Mouse (Mus musculus) forebrain, embryonic 11.5 days (tissue): ENCODE measurements around the gene Als2cl. TPM values are rescaled to one million over a fixed set of nuclear protein-coding genes. Genes with fewer than 3 reads are reported as not detected.

Experiments used
- ATAC-seq: fragments of 200-750 bp; cut with Nextera tagmentation; replicated peaks from 2 replicates; pipeline ENCODE4 v1.8.0; 2017; ENCODE audit warnings: moderate TSS enrichment; ENCODE audit not compliant: low FRiP score
- DNase-seq: peaks from one replicate; pipeline ENCODE4 v3.0.0-alpha.2; 2017; ENCODE audit warnings: low spot score
- H3K27ac ChIP-seq: fragments of 300-500 bp; sonication (generic); 2 replicates; pipeline ENCODE4 v1.5.1; 2014; ENCODE audit warnings: low read depth, low read length
- H3K27me3 ChIP-seq: fragments of 300-500 bp; sonication (generic); 2 replicates; pipeline ENCODE4 v1.6.1; 2014; ENCODE audit warnings: mild to moderate bottlenecking, low read length, mixed read lengths; ENCODE audit not compliant: control insufficient read depth, insufficient read depth
- H3K36me3 ChIP-seq: fragments of 300-500 bp; sonication (generic); 2 replicates; pipeline ENCODE4 v1.6.1; 2014; ENCODE audit warnings: mild to moderate bottlenecking, low read length, moderate library complexity, mixed read lengths; ENCODE audit not compliant: control insufficient read depth, insufficient read depth
- H3K4me1 ChIP-seq: fragments of 300-500 bp; sonication (generic); replicated peaks from 2 replicates; pipeline ENCODE4 v1.6.1; 2014; ENCODE audit warnings: low read length, mixed read lengths; ENCODE audit not compliant: control insufficient read depth, insufficient read depth
- H3K4me2 ChIP-seq: fragments of 300-500 bp; sonication (generic); 2 replicates; pipeline ENCODE4 v1.6.1; 2014; ENCODE audit warnings: low read depth, mild to moderate bottlenecking, low read length, moderate library complexity, mixed read lengths; ENCODE audit not compliant: severe bottlenecking
- H3K4me3 ChIP-seq: fragments of 300-500 bp; sonication (generic); 2 replicates; pipeline ENCODE4 v1.5.1; 2014; ENCODE audit warnings: low read depth, low read length
- H3K9ac ChIP-seq: fragments of 300-500 bp; sonication (generic); 2 replicates; pipeline ENCODE4 v1.6.1; 2014; ENCODE audit warnings: low read length
- H3K9me3 ChIP-seq: fragments of 300-500 bp; sonication (generic); 2 replicates; pipeline ENCODE4 v1.6.1; 2016; ENCODE audit warnings: low read length, mixed read lengths; ENCODE audit not compliant: control insufficient read depth
- WGBS: fragments of 180-500 bp; shearing (Covaris S2); extraction: QIAGEN DNeasy Blood & Tissue Kit; methylation state at CpG from one replicate; pipeline ENCODE4 v1.1.7; 2014; 5-methylcytosine and 5-hydroxymethylcytosine counted together
- polyA plus RNA-seq: library from polyadenylated mRNA; unstranded; fragments of >200 nt; fragmentation: Nextera tagmentation; extraction: Ambion mirVana; gene quantifications from 2 replicates; pipeline ENCODE4 v1.2.1, GENCODE M21; 2014

The Als2cl gene
- polyA plus RNA-seq, 1 experiment from 2014 or later = 1.1 TPM

- 85% methylated on average over 7 of the region's 7 CpGs for WGBS
- DNase-seq (no peak), ATAC-seq (no peak)
- no peak overlapping the region for H3K9ac ChIP-seq
- H3K9me3 ChIP-seq = no peaks in the 10 kb centered on the region
- no peak overlapping the region for H3K4me2 ChIP-seq
- H3K27me3 ChIP-seq = peaks cover 6% of the 10 kb centered on the region; the same call in 1 of the 2 replicates
- H3K4me3 ChIP-seq = no peak overlapping the region
- 0 out of 2 replicates have a peak, but pooled peaks cover 3% of the 10 kb centered on the region for H3K4me1 ChIP-seq
- H3K36me3 ChIP-seq = no peaks in the 10 kb centered on the region
- no peak overlapping the region for H3K27ac ChIP-seq
These were observed 23.8 kb upstream of the Als2cl start for GRCm38 (mm10) chr9:110855903-110856302.

GRCm38 (mm10) chr9:110856920-110857319 lies 22.8 kb upstream of the Als2cl start:
- no peak overlapping the region for H3K4me2 ChIP-seq
- DNase-seq (no peak), ATAC-seq (no peak)

GRCm38 (mm10) chr9:110857781-110858472 lies 21.7 kb upstream of the Als2cl start, which contains the start of gene Prss50:
Gene Prss50 (plus strand): TSS chr9:110857967.
- Histone ChIP-seq H3K27me3 (peaks cover 6% of the 10 kb centered on the region; the same call in 1 of the 2 replicates), H3K9me3 (no peaks in the 10 kb centered on the region), H3K4me2 (peak within 1 kb of the TSS; percentile 52), H3K36me3 (no peaks in the 10 kb centered on the region), H3K9ac (peak within 1 kb of the TSS; percentile 35; the same call in 1 of the 2 replicates), H3K4me3 (peak within 1 kb of the TSS; percentile 25), H3K4me1 (0 out of 2 replicates have a peak, but pooled peaks cover 3% of the 10 kb centered on the region), H3K27ac (no peak within 1 kb of the TSS)
- DNase-seq (peak; percentile 63), ATAC-seq (no peak)
- 9% methylated on average over 43 of the region's 50 CpGs for WGBS

More at GRCm38 (mm10) chr9:110856920-110857319, 22.8 kb upstream of the Als2cl start:
- Histone ChIP-seq H3K4me1 (0 out of 2 replicates have a peak, but pooled peaks cover 3% of the 10 kb centered on the region), H3K36me3 (no peaks in the 10 kb centered on the region), H3K9me3 (no peaks in the 10 kb centered on the region), H3K27ac (no peak overlapping the region), H3K4me3 (no peak overlapping the region), H3K9ac (no peak overlapping the region), H3K27me3 (peaks cover 6% of the 10 kb centered on the region; the same call in 1 of the 2 replicates)
- 77% methylated on average over 4 of the region's 4 CpGs for WGBS

GRCm38 (mm10) chr9:110858523-110858922 lies 21.1 kb upstream of the Als2cl start:
- Histone ChIP-seq H3K27me3 (peaks cover 6% of the 10 kb centered on the region; the same call in 1 of the 2 replicates), H3K9ac (no peak overlapping the region), H3K4me2 (no peak overlapping the region), H3K4me1 (0 out of 2 replicates have a peak, but pooled peaks cover 3% of the 10 kb centered on the region), H3K36me3 (no peaks in the 10 kb centered on the region), H3K4me3 (no peak overlapping the region), H3K9me3 (no peaks in the 10 kb centered on the region), H3K27ac (no peak overlapping the region)
- WGBS = 65% methylated on average over 5 of the region's 5 CpGs
- ATAC-seq (no peak), DNase-seq (no peak)

GRCm38 (mm10) chr9:110858967-110859596 lies 20.6 kb upstream of the Als2cl start:
- no peak for ATAC-seq
- Histone ChIP-seq H3K4me2 (no peak overlapping the region), H3K9ac (no peak overlapping the region), H3K27ac (no peak overlapping the region), H3K4me1 (0 out of 2 replicates have a peak, but pooled peaks cover 3% of the 10 kb centered on the region), H3K36me3 (no peaks in the 10 kb centered on the region), H3K27me3 (peaks cover 6% of the 10 kb centered on the region; the same call in 1 of the 2 replicates), H3K4me3 (no peak overlapping the region), H3K9me3 (no peaks in the 10 kb centered on the region)
- 92% methylated on average over 5 of the region's 5 CpGs for WGBS
- DNase-seq = no peak

GRCm38 (mm10) chr9:110871030-110871429 lies 8.6 kb upstream of the Als2cl start:
- H3K36me3 ChIP-seq = no peaks in the 10 kb centered on the region
- no peak overlapping the region for H3K4me3 ChIP-seq
- peak; percentile 70 for DNase-seq
- H3K4me2 ChIP-seq = no peak overlapping the region
- H3K4me1 ChIP-seq = no peaks in the 10 kb centered on the region; the same call in none of the 2 replicates
- H3K9ac ChIP-seq = no peak overlapping the region
- no peak overlapping the region for H3K27ac ChIP-seq
- WGBS = 20% methylated on average over 7 of the region's 7 CpGs
- H3K27me3 ChIP-seq = peaks cover 18% of the 10 kb centered on the region
- H3K9me3 ChIP-seq = no peaks in the 10 kb centered on the region
- no peak for ATAC-seq

- peak overlapping the region; percentile 21; the same call in 1 of the 2 replicates for H3K4me3 ChIP-seq
- H3K9ac ChIP-seq = 0 out of 2 replicates have a peak overlapping the region, but pooled peaks have one; percentile 35
- peak overlapping the region; percentile 55 for H3K4me2 ChIP-seq
- peaks cover 22% of the 10 kb centered on the region for H3K27me3 ChIP-seq
- WGBS = 7% methylated on average over 40 of the region's 40 CpGs
- no peaks in the 10 kb centered on the region; the same call in none of the 2 replicates for H3K4me1 ChIP-seq
- ATAC-seq = 0 out of 2 replicates have a peak, but pooled peaks have one; percentile 32
- DNase-seq = peak; percentile 61
- no peaks in the 10 kb centered on the region for H3K9me3 ChIP-seq
- H3K27ac ChIP-seq = no peak overlapping the region
- no peaks in the 10 kb centered on the region for H3K36me3 ChIP-seq
These were observed 5.7 kb upstream of the Als2cl start for GRCm38 (mm10) chr9:110873681-110874659.
